Mouse (Mus musculus) cerebellum, adult 2 months (tissue): ENCODE measurements at regions not wholly inside any gene's neighbourhood (a gene's known extent, or its start where the extent isn't known, plus 50 kb on each side); places are given as distances from the start of the nearest gene placed in this dataset.

Experiments used
- DNase-seq, 2 experiments: peaks; one replicate each; pipeline ENCODE4 v3.0.0; 2021
- H3K27ac ChIP-seq: fragments of 200-500 bp; 2 replicates; pipeline ENCODE4 v1.5.1; 2012; ENCODE audit warnings: low read length, control low read depth, inconsistent platforms; ENCODE audit not compliant: insufficient read depth
- H3K27me3 ChIP-seq: fragments of 200-500 bp; 2 replicates; pipeline ENCODE4 v1.6.1; 2012; ENCODE audit warnings: inconsistent platforms, mild to moderate bottlenecking, low read length, moderate library complexity; ENCODE audit not compliant: control insufficient read depth, insufficient read depth
- H3K4me1 ChIP-seq: fragments of 200-500 bp; 2 replicates; pipeline ENCODE4 v1.6.1; 2011; ENCODE audit warnings: low read length; ENCODE audit not compliant: control insufficient read depth, insufficient read depth
- H3K4me3 ChIP-seq: fragments of 200-500 bp; replicated peaks from 2 replicates; pipeline ENCODE3; 2011; ENCODE audit warnings: mild to moderate bottlenecking, low read depth, low read length, control low read depth; ENCODE audit not compliant: insufficient read depth
- CTCF ChIP-seq: fragments of 200-500 bp; IDR thresholded peaks from 2 replicates; pipeline ENCODE4 v1.5.1; 2011; ENCODE audit warnings: low read depth, mild to moderate bottlenecking, control low read depth, low read length, moderate library complexity, borderline replicate concordance; ENCODE audit not compliant: insufficient read depth
- POLR2A ChIP-seq: fragments of 200-500 bp; IDR thresholded peaks from 2 replicates; pipeline ENCODE4 v1.6.1; 2011; ENCODE audit warnings: low read length, control low read depth, borderline replicate concordance; ENCODE audit not compliant: insufficient read depth
- WGBS: fragments of 180-500 bp; shearing (Covaris S2); methylation state at CpG from one replicate; pipeline ENCODE4 v1.1.7; 2018; 5-methylcytosine and 5-hydroxymethylcytosine counted together

- Histone ChIP-seq H3K27ac (no peak overlapping the region), H3K4me3 (no peak overlapping the region), H3K27me3 (no peaks in the 10 kb centered on the region), H3K4me1 (no peaks in the 10 kb centered on the region)
- no peak for TF ChIP-seq CTCF
- no peak for TF ChIP-seq POLR2A
- no peak for DNase-seq
- 91% methylated on average over 1 of the region's 1 CpGs for WGBS
Measured at GRCm38 (mm10) chr5:133198546-133198945, 655.4 kb upstream of the Auts2 start.

GRCm38 (mm10) chr5:133189798-133190571 lies 646.8 kb upstream of the Auts2 start:
- H3K4me3 ChIP-seq = no peak overlapping the region
- TF ChIP-seq POLR2A (no peak), CTCF (no peak)
- WGBS = 96% methylated on average over 8 of the region's 8 CpGs
- no peaks in the 10 kb centered on the region for H3K27me3 ChIP-seq
- no peak for DNase-seq
- H3K4me1 ChIP-seq = no peaks in the 10 kb centered on the region
- no peak overlapping the region for H3K27ac ChIP-seq

- peaks cover 3% of the 10 kb centered on the region; the same call in 1 of the 2 replicates for H3K4me1 ChIP-seq
- no peak overlapping the region for H3K27ac ChIP-seq
- no peak overlapping the region for H3K4me3 ChIP-seq
- TF ChIP-seq CTCF = no peak
- TF ChIP-seq POLR2A = no peak
- 70% methylated on average over 6 of the region's 6 CpGs for WGBS
- no peak for DNase-seq
- H3K27me3 ChIP-seq = no peaks in the 10 kb centered on the region
Measured at GRCm38 (mm10) chr5:133175636-133176035, 632.5 kb upstream of the Auts2 start.

- Histone ChIP-seq H3K27ac (no peak overlapping the region), H3K4me1 (peaks cover 3% of the 10 kb centered on the region; the same call in 1 of the 2 replicates), H3K27me3 (no peaks in the 10 kb centered on the region), H3K4me3 (no peak overlapping the region)
- WGBS = 9% methylated on average over 6 of the region's 6 CpGs
- TF ChIP-seq CTCF (no peak), POLR2A (no peak)
- DNase-seq = peak; percentile 31 to 56
Measured at GRCm38 (mm10) chr5:133173155-133173723, 630.1 kb upstream of the Auts2 start.

GRCm38 (mm10) chr5:133172686-133173085 lies 629.5 kb upstream of the Auts2 start:
- DNase-seq = no peak
- TF ChIP-seq CTCF (no peak), POLR2A (no peak)
- Histone ChIP-seq H3K27ac (no peak overlapping the region), H3K4me1 (peaks cover 3% of the 10 kb centered on the region; the same call in 1 of the 2 replicates), H3K27me3 (no peaks in the 10 kb centered on the region), H3K4me3 (no peak overlapping the region)
- 78% methylated on average over 4 of the region's 4 CpGs for WGBS

- 90% methylated on average over 1 of the region's 1 CpGs for WGBS
- no peak for TF ChIP-seq POLR2A
- TF ChIP-seq CTCF = no peak
Measured at GRCm38 (mm10) chr5:133171266-133171665, 628.1 kb upstream of the Auts2 start.

GRCm38 (mm10) chr5:133167576-133167975 lies 624.4 kb upstream of the Auts2 start:
- no peak for DNase-seq
- Histone ChIP-seq H3K27me3 (no peaks in the 10 kb centered on the region), H3K4me3 (no peak overlapping the region), H3K27ac (no peak overlapping the region), H3K4me1 (no peaks in the 10 kb centered on the region)
- no peak for TF ChIP-seq CTCF
- no peak for TF ChIP-seq POLR2A
- 74% methylated on average over 2 of the region's 2 CpGs for WGBS

More at GRCm38 (mm10) chr5:133171266-133171665, 628.1 kb upstream of the Auts2 start:
- H3K27ac ChIP-seq = no peak overlapping the region
- no peak for DNase-seq
- peaks cover 3% of the 10 kb centered on the region; the same call in 1 of the 2 replicates for H3K4me1 ChIP-seq
- H3K27me3 ChIP-seq = no peaks in the 10 kb centered on the region
- no peak overlapping the region for H3K4me3 ChIP-seq

GRCm38 (mm10) chr5:133167001-133167461 lies 623.9 kb upstream of the Auts2 start:
- no peak for DNase-seq
- WGBS = 68% methylated on average over 5 of the region's 5 CpGs
- no peaks in the 10 kb centered on the region for H3K4me1 ChIP-seq
- no peaks in the 10 kb centered on the region for H3K27me3 ChIP-seq
- no peak for TF ChIP-seq POLR2A
- TF ChIP-seq CTCF = no peak
- H3K27ac ChIP-seq = no peak overlapping the region
- no peak overlapping the region for H3K4me3 ChIP-seq
